Mouse (Mus musculus): ENCODE results near the gene Il1r1.

Gene Il1r1

GRCm38 (mm10) chr1:40224539-40225284, at the start of gene Il1r1:
TSS of gene Il1r1 (plus strand) at chr1:40225080.
- no peak for DNase-seq

- no peak for DNase-seq
These were observed 49.8 kb upstream of the Il1r1 start for GRCm38 (mm10) chr1:40175123-40175522.

GRCm38 (mm10) chr1:40175797-40176196, 49.1 kb upstream of the Il1r1 start:
- no peak for DNase-seq

GRCm38 (mm10) chr1:40179031-40179430, 45.8 kb upstream of the Il1r1 start:
- DNase-seq: no peak

GRCm38 (mm10) chr1:40179493-40179892, 45.4 kb upstream of the Il1r1 start:
- DNase-seq: no peak

GRCm38 (mm10) chr1:40180861-40181260, 44.0 kb upstream of the Il1r1 start:
- no peak for DNase-seq

GRCm38 (mm10) chr1:40181716-40182115, 43.2 kb upstream of the Il1r1 start:
- DNase-seq: no peak

- DNase-seq: no peak
These were observed 41.5 kb upstream of the Il1r1 start for GRCm38 (mm10) chr1:40183410-40183809.

GRCm38 (mm10) chr1:40187961-40188360, 36.9 kb upstream of the Il1r1 start:
- no peak for DNase-seq

- no peak for DNase-seq
These were observed 34.9 kb upstream of the Il1r1 start for GRCm38 (mm10) chr1:40190025-40190424.

GRCm38 (mm10) chr1:40190837-40191236, 34.0 kb upstream of the Il1r1 start:
- no peak for DNase-seq

- DNase-seq: no peak
These were observed 30.6 kb upstream of the Il1r1 start for GRCm38 (mm10) chr1:40194279-40194678.

GRCm38 (mm10) chr1:40213337-40214159, 11.3 kb upstream of the Il1r1 start:
- DNase-seq: no peak

- no peak for DNase-seq
These were observed 7.4 kb upstream of the Il1r1 start for GRCm38 (mm10) chr1:40217521-40217920.

- DNase-seq: no peak
These were observed 6.3 kb upstream of the Il1r1 start for GRCm38 (mm10) chr1:40218603-40219002.

GRCm38 (mm10) chr1:40220549-40220948, 4.3 kb upstream of the Il1r1 start:
- no peak for DNase-seq

- DNase-seq: no peak
These were observed 3.0 kb upstream of the Il1r1 start for GRCm38 (mm10) chr1:40221864-40222263.

- DNase-seq: no peak
These were observed 2.2 kb upstream of the Il1r1 start for GRCm38 (mm10) chr1:40222680-40223079.

- DNase-seq: no peak
These were observed 1.3 kb upstream of the Il1r1 start for GRCm38 (mm10) chr1:40223591-40223990.

GRCm38 (mm10) chr1:40225580-40225979, 700 bp downstream of the Il1r1 start:
- no peak for DNase-seq

GRCm38 (mm10) chr1:40229033-40229432, 4.2 kb downstream of the Il1r1 start:
- no peak for DNase-seq

- DNase-seq: no peak
These were observed 4.9 kb downstream of the Il1r1 start for GRCm38 (mm10) chr1:40229771-40230280.

GRCm38 (mm10) chr1:40230336-40230735, 5.5 kb downstream of the Il1r1 start:
- DNase-seq: no peak

GRCm38 (mm10) chr1:40231116-40231515, 6.2 kb downstream of the Il1r1 start:
- DNase-seq: no peak

Data from thymus, postnatal 4 days (tissue).